Mouse (Mus musculus): ENCODE measurements around the gene Atpif1. TPM values are rescaled to one million over a fixed set of nuclear protein-coding genes. Genes with fewer than 3 reads are reported as not detected.

Atpif1 gene
- polyA plus RNA-seq, 1 experiment from 2014 or later = 1,193 TPM

DNA sequence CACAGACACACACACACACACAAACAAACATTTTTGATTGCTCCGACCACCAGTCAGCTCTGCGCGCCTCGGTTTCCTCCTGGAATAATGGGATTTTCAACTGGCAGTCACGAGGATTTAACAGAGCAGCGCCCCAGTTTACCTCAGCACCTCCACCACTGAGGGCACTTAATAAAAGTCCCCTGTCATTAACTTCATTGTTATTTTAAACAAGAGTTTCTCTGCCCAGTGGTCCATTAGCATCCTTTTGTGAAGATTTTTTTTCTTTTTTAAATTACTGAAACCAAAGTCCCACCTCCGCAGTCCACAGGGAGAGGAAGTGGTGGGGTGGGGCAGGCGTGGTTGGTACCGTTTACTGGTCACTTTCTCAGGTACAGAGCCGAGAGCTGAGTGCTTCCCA lies 27.7 kb downstream of the Atpif1 start:
- no peak for ATAC-seq (ENCODE audit: low FRiP score)
- Histone ChIP-seq H3K4me1 (replicated peaks; ENCODE audit: control insufficient read depth, insufficient read depth, low read length) (peaks cover 5% of the 10 kb centered on the region; the same call in 1 of the 2 replicates), H3K4me2 (replicated peaks; ENCODE audit: low read depth, low read length) (no peak overlapping the region), H3K4me3 (ENCODE audit: low read depth, low read length) (no peak overlapping the region), H3K27me3 (ENCODE audit: control insufficient read depth, insufficient read depth, low read length) (no peaks in the 10 kb centered on the region), H3K9ac (ENCODE audit: low read depth, low read length) (no peak overlapping the region), H3K27ac (ENCODE audit: low read depth, low read length) (no peak overlapping the region), H3K9me3 (ENCODE audit: control insufficient read depth, low read length) (no peaks in the 10 kb centered on the region), H3K36me3 (ENCODE audit: control insufficient read depth, insufficient read depth, low read length) (no peaks in the 10 kb centered on the region)
- no peak for DNase-seq (ENCODE audit: low spot score)
- WGBS = 30% methylated on average over 10 of the region's 10 CpGs

DNA sequence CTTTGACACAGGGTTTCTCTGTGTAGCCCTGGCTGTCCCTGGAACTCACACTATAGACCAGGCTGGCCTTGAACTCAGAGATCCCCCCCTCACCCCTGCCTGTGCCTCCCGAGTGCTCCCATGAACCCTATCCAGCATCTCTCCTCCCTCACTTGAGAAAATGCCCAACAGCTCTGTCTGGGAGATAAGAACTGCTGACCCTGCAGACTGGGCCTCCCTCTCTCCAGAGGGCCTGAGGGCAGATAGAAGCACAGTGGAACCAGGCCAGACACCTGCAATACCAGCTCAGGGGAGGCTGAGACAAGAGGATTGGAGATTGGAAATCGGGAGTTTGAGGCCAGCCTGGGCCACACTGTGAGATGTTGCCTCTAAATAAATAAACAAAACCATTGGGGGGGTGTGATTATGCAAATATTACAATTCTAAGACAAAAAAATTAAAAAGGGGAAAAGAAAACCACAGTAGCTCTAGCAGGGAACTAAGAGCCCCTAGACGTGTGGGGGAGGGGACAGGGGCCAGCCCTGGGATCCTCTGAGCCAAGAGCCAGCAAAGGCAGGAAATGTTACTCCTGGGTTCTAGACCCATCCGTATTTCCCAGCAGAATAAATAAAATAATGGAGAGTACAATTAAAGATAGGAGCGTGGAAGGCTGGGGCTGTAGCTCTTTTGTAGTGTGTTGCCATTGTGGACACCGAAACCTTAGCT lies 28.3 kb downstream of the Atpif1 start:
- DNase-seq (ENCODE audit: low spot score) = no peak
- no peak for ATAC-seq (ENCODE audit: low FRiP score)
- Histone ChIP-seq H3K9me3 (ENCODE audit: control insufficient read depth, low read length) (no peaks in the 10 kb centered on the region), H3K27ac (ENCODE audit: low read depth, low read length) (no peak overlapping the region), H3K9ac (ENCODE audit: low read depth, low read length) (no peak overlapping the region), H3K4me1 (replicated peaks; ENCODE audit: control insufficient read depth, insufficient read depth, low read length) (peaks cover 5% of the 10 kb centered on the region; the same call in 1 of the 2 replicates), H3K4me3 (ENCODE audit: low read depth, low read length) (no peak overlapping the region), H3K27me3 (ENCODE audit: control insufficient read depth, insufficient read depth, low read length) (no peaks in the 10 kb centered on the region), H3K36me3 (ENCODE audit: control insufficient read depth, insufficient read depth, low read length) (no peaks in the 10 kb centered on the region), H3K4me2 (replicated peaks; ENCODE audit: low read depth, low read length) (no peak overlapping the region)
- 55% methylated on average over 6 of the region's 6 CpGs for WGBS

DNA sequence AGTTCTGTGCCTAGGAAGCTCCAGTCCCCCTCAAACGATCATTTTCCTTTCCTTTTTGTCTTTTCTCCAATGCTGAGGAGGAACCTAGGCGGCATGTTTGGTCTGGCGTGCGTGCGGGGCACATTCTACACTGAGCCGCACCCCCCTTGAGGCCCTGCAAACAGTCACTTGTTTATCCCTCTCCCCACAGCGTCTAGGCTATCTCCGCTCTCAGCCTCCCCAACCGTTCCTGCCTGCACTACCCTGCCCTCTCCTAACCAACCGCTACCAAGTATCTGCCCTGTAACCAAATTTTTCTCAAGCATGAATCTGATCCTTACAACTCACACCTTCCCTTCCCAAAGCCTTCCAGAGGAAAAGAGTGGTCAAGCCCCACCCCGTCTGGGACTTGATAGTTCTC lies 30.1 kb downstream of the Atpif1 start:
- 85% methylated on average over 11 of the region's 11 CpGs for WGBS

DNA sequence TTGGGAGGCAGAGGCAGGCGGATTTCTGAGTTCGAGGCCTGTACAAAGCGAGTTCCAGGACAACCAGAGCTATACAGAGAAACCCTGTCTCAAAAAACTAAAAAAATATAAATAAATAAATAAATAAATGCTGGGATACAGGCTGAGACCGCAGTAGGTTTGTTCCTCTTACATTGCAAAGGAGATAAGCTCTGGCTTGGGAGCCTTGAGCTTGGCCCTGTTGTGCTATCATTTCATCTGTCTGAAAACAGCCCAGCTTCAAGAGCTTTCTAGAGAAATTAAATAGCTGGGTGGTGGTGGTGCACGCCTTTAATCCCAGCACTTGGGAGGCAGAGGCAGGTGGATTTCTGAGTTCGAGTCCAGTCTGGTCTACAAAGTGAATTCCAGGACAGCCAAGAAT lies 31.8 kb downstream of the Atpif1 start:
- no peaks in the 10 kb centered on the region for H3K36me3 ChIP-seq (ENCODE audit: control insufficient read depth, insufficient read depth, low read length)
- DNase-seq (ENCODE audit: low spot score) (no peak), ATAC-seq (ENCODE audit: low FRiP score) (no peak)

More for the DNA sequence above, 30.1 kb downstream of the Atpif1 start:
- no peak overlapping the region for H3K4me2 ChIP-seq (replicated peaks; ENCODE audit: low read depth, low read length)
- H3K27me3 ChIP-seq (ENCODE audit: control insufficient read depth, insufficient read depth, low read length) = no peaks in the 10 kb centered on the region
- H3K27ac ChIP-seq (ENCODE audit: low read depth, low read length) = no peak overlapping the region
- no peaks in the 10 kb centered on the region for H3K9me3 ChIP-seq (ENCODE audit: control insufficient read depth, low read length)
- 0 out of 2 replicates have a peak, but pooled peaks cover 2% of the 10 kb centered on the region for H3K4me1 ChIP-seq (replicated peaks; ENCODE audit: control insufficient read depth, insufficient read depth, low read length)
- H3K36me3 ChIP-seq (ENCODE audit: control insufficient read depth, insufficient read depth, low read length) = no peaks in the 10 kb centered on the region
- ATAC-seq (ENCODE audit: low FRiP score) (no peak), DNase-seq (ENCODE audit: low spot score) (no peak)
- H3K9ac ChIP-seq (ENCODE audit: low read depth, low read length) = no peak overlapping the region
- H3K4me3 ChIP-seq (ENCODE audit: low read depth, low read length) = no peak overlapping the region

DNA sequence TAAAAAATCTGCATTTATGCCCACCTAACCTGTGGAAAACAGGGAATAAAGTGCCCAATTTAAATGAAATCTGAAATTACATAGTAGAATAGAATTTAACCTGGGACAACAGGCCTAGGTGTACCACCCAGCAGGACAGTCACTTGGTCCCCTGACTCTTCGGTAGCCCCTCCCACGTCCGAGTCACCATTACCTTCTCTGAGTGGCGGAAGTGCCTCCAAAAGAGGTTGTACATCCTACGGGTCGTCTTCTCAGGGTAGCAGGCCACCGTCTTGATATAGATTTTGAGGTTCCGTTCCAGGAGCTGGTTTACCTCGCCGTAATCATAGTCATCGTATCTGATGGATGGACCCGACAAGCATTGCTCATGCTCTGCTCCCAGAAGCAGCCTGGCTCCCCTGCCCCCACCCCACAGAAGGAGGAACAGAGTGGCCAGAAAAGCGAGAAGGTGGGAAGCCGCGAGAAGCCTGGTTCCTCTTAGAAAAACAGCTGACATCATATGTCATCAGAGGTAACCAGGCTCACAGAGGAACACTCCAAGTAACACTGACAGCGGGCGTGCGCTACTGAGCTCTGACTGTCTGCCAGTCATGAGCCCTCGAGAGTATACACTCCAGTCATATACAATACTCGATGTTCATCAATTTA lies 39.1 kb downstream of the Atpif1 start:
- H3K9ac ChIP-seq (ENCODE audit: low read depth, low read length) = no peak overlapping the region
- DNase-seq (ENCODE audit: low spot score) (no peak), ATAC-seq (ENCODE audit: low FRiP score) (no peak)
- WGBS = 93% methylated on average over 20 of the region's 20 CpGs
- no peaks in the 10 kb centered on the region for H3K9me3 ChIP-seq (ENCODE audit: control insufficient read depth, low read length)
- no peaks in the 10 kb centered on the region for H3K27me3 ChIP-seq (ENCODE audit: control insufficient read depth, insufficient read depth, low read length)
- no peak overlapping the region for H3K4me3 ChIP-seq (ENCODE audit: low read depth, low read length)
- no peak overlapping the region for H3K27ac ChIP-seq (ENCODE audit: low read depth, low read length)
- H3K4me1 ChIP-seq (replicated peaks; ENCODE audit: control insufficient read depth, insufficient read depth, low read length) = no peaks in the 10 kb centered on the region
- H3K4me2 ChIP-seq (replicated peaks; ENCODE audit: low read depth, low read length) = no peak overlapping the region
- H3K36me3 ChIP-seq (ENCODE audit: control insufficient read depth, insufficient read depth, low read length) = no peaks in the 10 kb centered on the region

More for the DNA sequence above, 31.8 kb downstream of the Atpif1 start:
- Histone ChIP-seq H3K27ac (ENCODE audit: low read depth, low read length) (no peak overlapping the region), H3K9ac (ENCODE audit: low read depth, low read length) (no peak overlapping the region), H3K4me3 (ENCODE audit: low read depth, low read length) (no peak overlapping the region), H3K27me3 (ENCODE audit: control insufficient read depth, insufficient read depth, low read length) (no peaks in the 10 kb centered on the region), H3K4me1 (replicated peaks; ENCODE audit: control insufficient read depth, insufficient read depth, low read length) (no peaks in the 10 kb centered on the region), H3K9me3 (ENCODE audit: control insufficient read depth, low read length) (no peaks in the 10 kb centered on the region), H3K4me2 (replicated peaks; ENCODE audit: low read depth, low read length) (no peak overlapping the region)
- 99% methylated on average over 6 of the region's 6 CpGs for WGBS

DNA sequence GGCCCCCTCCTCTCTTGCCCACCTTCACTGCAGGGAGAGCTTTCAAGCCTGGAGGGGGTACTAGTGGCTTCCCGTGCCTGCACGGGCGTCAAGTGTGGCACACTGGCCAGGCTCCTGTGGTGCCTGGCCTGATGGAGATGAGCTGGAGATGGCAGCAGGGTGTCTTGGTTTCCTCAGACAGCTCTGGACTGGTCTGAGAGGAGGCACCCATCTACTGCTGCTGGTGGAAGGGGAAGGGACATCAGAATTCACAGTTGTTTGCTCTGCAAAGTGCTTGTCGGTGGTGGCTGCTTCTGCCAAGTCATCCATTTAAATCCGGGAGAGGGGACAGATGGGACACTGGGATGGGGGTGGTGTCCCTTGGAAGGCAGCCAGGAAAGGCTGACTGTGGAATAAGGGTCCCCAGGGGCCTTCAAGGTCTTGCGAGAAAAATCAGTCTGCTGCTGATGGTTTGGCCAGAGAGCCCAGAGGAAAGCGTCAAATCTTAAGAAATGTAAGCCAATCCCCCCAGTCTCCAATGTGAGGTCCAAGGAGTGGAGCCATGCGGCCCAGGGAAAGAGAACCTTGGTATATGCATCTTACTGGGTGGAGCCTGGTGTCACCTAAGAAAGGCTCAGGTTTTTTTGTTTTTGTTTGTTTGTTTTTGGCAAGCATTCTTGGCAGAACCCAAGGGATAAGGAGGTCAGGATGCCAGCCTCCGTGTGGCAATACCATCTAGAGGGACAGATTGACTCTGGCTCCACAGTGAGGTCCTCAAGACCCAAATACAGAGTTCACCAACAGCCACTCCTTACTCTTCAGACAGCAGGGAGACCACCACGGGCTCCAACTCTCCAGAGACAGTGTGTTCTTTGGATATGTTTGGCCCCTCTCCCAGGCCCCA lies 41.0 kb downstream of the Atpif1 start:
- WGBS = 79% methylated on average over 10 of the region's 10 CpGs
- Histone ChIP-seq H3K27ac (ENCODE audit: low read depth, low read length) (no peak overlapping the region), H3K4me2 (replicated peaks; ENCODE audit: low read depth, low read length) (no peak overlapping the region), H3K36me3 (ENCODE audit: control insufficient read depth, insufficient read depth, low read length) (no peaks in the 10 kb centered on the region), H3K27me3 (ENCODE audit: control insufficient read depth, insufficient read depth, low read length) (no peaks in the 10 kb centered on the region), H3K9me3 (ENCODE audit: control insufficient read depth, low read length) (no peaks in the 10 kb centered on the region), H3K9ac (ENCODE audit: low read depth, low read length) (no peak overlapping the region), H3K4me1 (replicated peaks; ENCODE audit: control insufficient read depth, insufficient read depth, low read length) (no peaks in the 10 kb centered on the region), H3K4me3 (ENCODE audit: low read depth, low read length) (no peak overlapping the region)
- ATAC-seq (ENCODE audit: low FRiP score) = no peak
- no peak for DNase-seq (ENCODE audit: low spot score)

DNA sequence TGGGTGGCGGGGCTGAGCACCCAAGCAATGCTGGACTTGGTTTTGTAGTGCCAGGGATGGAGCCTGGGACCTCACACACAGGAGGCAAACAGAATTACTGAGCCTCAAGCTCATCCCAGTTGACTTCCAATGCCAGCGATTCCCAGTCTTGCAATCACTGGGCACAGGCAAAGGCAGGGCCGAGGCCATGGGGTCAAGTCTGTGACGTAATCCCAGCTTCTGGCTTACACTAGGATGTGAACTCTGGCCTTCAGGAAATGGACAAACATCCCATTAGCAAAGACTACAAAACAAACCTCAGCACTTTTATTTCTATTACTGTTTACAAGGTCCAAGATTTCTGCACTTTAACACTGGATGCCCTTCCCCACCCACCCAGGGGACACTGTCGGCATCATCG lies 41.7 kb downstream of the Atpif1 start:
- H3K4me3 ChIP-seq (ENCODE audit: low read depth, low read length) = no peak overlapping the region
- no peaks in the 10 kb centered on the region for H3K27me3 ChIP-seq (ENCODE audit: control insufficient read depth, insufficient read depth, low read length)
- no peak overlapping the region for H3K4me2 ChIP-seq (replicated peaks; ENCODE audit: low read depth, low read length)
- no peak for DNase-seq (ENCODE audit: low spot score)
- H3K36me3 ChIP-seq (ENCODE audit: control insufficient read depth, insufficient read depth, low read length) = no peaks in the 10 kb centered on the region
- no peak for ATAC-seq (ENCODE audit: low FRiP score)
- no peaks in the 10 kb centered on the region for H3K9me3 ChIP-seq (ENCODE audit: control insufficient read depth, low read length)
- WGBS = 88% methylated on average over 6 of the region's 6 CpGs
- no peak overlapping the region for H3K27ac ChIP-seq (ENCODE audit: low read depth, low read length)
- no peak overlapping the region for H3K9ac ChIP-seq (ENCODE audit: low read depth, low read length)
- H3K4me1 ChIP-seq (replicated peaks; ENCODE audit: control insufficient read depth, insufficient read depth, low read length) = no peaks in the 10 kb centered on the region

DNA sequence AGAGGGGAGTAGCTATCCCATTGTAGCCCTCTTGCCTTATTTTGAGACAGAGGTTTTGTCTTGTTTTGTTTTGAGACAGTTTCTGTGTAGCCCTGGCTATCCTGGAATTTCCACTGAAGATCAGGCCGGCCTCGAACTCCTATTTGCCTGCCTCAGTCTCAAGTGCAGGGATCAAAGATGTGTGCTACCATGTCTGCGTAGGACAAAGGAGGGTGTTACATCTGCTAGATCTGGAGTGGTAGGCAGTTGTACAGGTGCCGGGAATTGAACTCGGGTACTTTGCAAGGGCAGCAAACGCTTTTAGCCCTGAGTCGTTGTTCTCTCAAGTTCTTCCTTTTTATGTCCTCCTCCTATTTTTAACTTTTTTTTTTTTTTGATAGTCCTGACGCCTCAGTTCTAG lies 42.4 kb downstream of the Atpif1 start:
- no peak for DNase-seq (ENCODE audit: low spot score)
- Histone ChIP-seq H3K4me2 (replicated peaks; ENCODE audit: low read depth, low read length) (no peak overlapping the region), H3K36me3 (ENCODE audit: control insufficient read depth, insufficient read depth, low read length) (no peaks in the 10 kb centered on the region), H3K9ac (ENCODE audit: low read depth, low read length) (no peak overlapping the region), H3K4me1 (replicated peaks; ENCODE audit: control insufficient read depth, insufficient read depth, low read length) (no peaks in the 10 kb centered on the region), H3K9me3 (ENCODE audit: control insufficient read depth, low read length) (no peaks in the 10 kb centered on the region), H3K27me3 (ENCODE audit: control insufficient read depth, insufficient read depth, low read length) (no peaks in the 10 kb centered on the region), H3K4me3 (ENCODE audit: low read depth, low read length) (no peak overlapping the region), H3K27ac (ENCODE audit: low read depth, low read length) (no peak overlapping the region)
- 96% methylated on average over 8 of the region's 8 CpGs for WGBS
- no peak for ATAC-seq (ENCODE audit: low FRiP score)
